Mouse (Mus musculus): Measurements from ENCODE around the gene Ddx11.
"Not testable (repeated sequence)": the region's sequence is repeated elsewhere in the genome, so short reads cannot be mapped to it uniquely, and the experiment has no call there.

Ddx11 gene

GRCm38 (mm10) chr17:66112166-66112565 lies 11.2 kb upstream of the Ddx11 start:
- DNase-seq (ENCODE audit: low spot score in 2 of 2) = no peak

GRCm38 (mm10) chr17:66118991-66119390 lies 4.3 kb upstream of the Ddx11 start:
- no peak for DNase-seq (ENCODE audit: low spot score in 2 of 2)

- no peak for DNase-seq (ENCODE audit: low spot score in 2 of 2)
Observed at GRCm38 (mm10) chr17:66120701-66121100, 2.6 kb upstream of the Ddx11 start.

- DNase-seq (ENCODE audit: low spot score in 2 of 2) = no peak
Observed at GRCm38 (mm10) chr17:66123816-66124610, 693 bp downstream of the Ddx11 start.

GRCm38 (mm10) chr17:66125211-66125610 lies 1.9 kb downstream of the Ddx11 start:
- no peak for DNase-seq (ENCODE audit: low spot score in 2 of 2)

GRCm38 (mm10) chr17:66130371-66130770 lies 7.1 kb downstream of the Ddx11 start:
- DNase-seq (ENCODE audit: low spot score in 2 of 2) = no peak

- no peak for DNase-seq (ENCODE audit: low spot score in 2 of 2)
Observed at GRCm38 (mm10) chr17:66131212-66131611, 7.9 kb downstream of the Ddx11 start.

GRCm38 (mm10) chr17:66152706-66153662 lies 29.7 kb downstream of the Ddx11 start:
- not testable (repeated sequence) for DNase-seq (ENCODE audit: low spot score in 2 of 2)

- DNase-seq (ENCODE audit: low spot score in 2 of 2) = not testable (repeated sequence)
Observed at GRCm38 (mm10) chr17:66153735-66154423, 30.6 kb downstream of the Ddx11 start.

GRCm38 (mm10) chr17:66154876-66155275 lies 31.6 kb downstream of the Ddx11 start:
- no peak for DNase-seq (ENCODE audit: low spot score in 2 of 2)

GRCm38 (mm10) chr17:66158271-66158670 lies 35.0 kb downstream of the Ddx11 start:
- no peak for DNase-seq (ENCODE audit: low spot score in 2 of 2)

- not testable (repeated sequence) for DNase-seq (ENCODE audit: low spot score in 2 of 2)
Observed at GRCm38 (mm10) chr17:66167141-66167540, 43.8 kb downstream of the Ddx11 start.

- not testable (repeated sequence) for DNase-seq (ENCODE audit: low spot score in 2 of 2)
Observed at GRCm38 (mm10) chr17:66170971-66171370, 47.7 kb downstream of the Ddx11 start.

GRCm38 (mm10) chr17:66190577-66190976 lies 67.3 kb downstream of the Ddx11 start:
- DNase-seq (ENCODE audit: low spot score in 2 of 2) = peak in 1 of 2 experiments; percentile 4

GRCm38 (mm10) chr17:66197041-66197440 lies 73.7 kb downstream of the Ddx11 start:
- DNase-seq (ENCODE audit: low spot score in 2 of 2) = no peak
